Mouse (Mus musculus): ENCODE measurements around the gene A630095N17Rik. TPM values are rescaled to one million over a fixed set of nuclear protein-coding genes. Genes with fewer than 3 reads are reported as not detected.

The A630095N17Rik gene
- total RNA-seq, 1 experiment from 2014 or later = 2.6 TPM

- ATAC-seq (replicated peaks in 1 of 2; ENCODE audit: insufficient read depth in 1 of 2, low FRiP score in 2 of 2, low TSS enrichment in 1 of 2, low read depth in 1 of 2, poor library complexity in 2 of 2, severe bottlenecking in 2 of 2) = peak in 1 of 2 experiments; percentile 5; a peak in 1 of 4 replicates
Observed at GRCm38 (mm10) chr1:75219531-75219930, 12.4 kb downstream of the A630095N17Rik start, which contains the start of gene Tuba4a. TSS of gene Tuba4a (minus strand) at chr1:75219865.

- ATAC-seq (replicated peaks in 1 of 2; ENCODE audit: insufficient read depth in 1 of 2, low FRiP score in 2 of 2, low TSS enrichment in 1 of 2, low read depth in 1 of 2, poor library complexity in 2 of 2, severe bottlenecking in 2 of 2) = peak; percentile 84 to 86
Observed at GRCm38 (mm10) chr1:75219078-75219477, 12.8 kb downstream of the A630095N17Rik start.

- peak; percentile 22 to 27; a peak in 3 of 4 replicates for ATAC-seq (replicated peaks in 1 of 2; ENCODE audit: insufficient read depth in 1 of 2, low FRiP score in 2 of 2, low TSS enrichment in 1 of 2, low read depth in 1 of 2, poor library complexity in 2 of 2, severe bottlenecking in 2 of 2)
Observed at GRCm38 (mm10) chr1:75218227-75219001, 13.5 kb downstream of the A630095N17Rik start.

- ATAC-seq (replicated peaks in 1 of 2; ENCODE audit: insufficient read depth in 1 of 2, low FRiP score in 2 of 2, low TSS enrichment in 1 of 2, low read depth in 1 of 2, poor library complexity in 2 of 2, severe bottlenecking in 2 of 2) = no peak
Observed at GRCm38 (mm10) chr1:75217893-75218226, 14.0 kb downstream of the A630095N17Rik start.

- ATAC-seq (replicated peaks in 1 of 2; ENCODE audit: insufficient read depth in 1 of 2, low FRiP score in 2 of 2, low TSS enrichment in 1 of 2, low read depth in 1 of 2, poor library complexity in 2 of 2, severe bottlenecking in 2 of 2) = no peak
Observed at GRCm38 (mm10) chr1:75216797-75217585, 14.9 kb downstream of the A630095N17Rik start.

- ATAC-seq (replicated peaks in 1 of 2; ENCODE audit: insufficient read depth in 1 of 2, low FRiP score in 2 of 2, low TSS enrichment in 1 of 2, low read depth in 1 of 2, poor library complexity in 2 of 2, severe bottlenecking in 2 of 2) = no peak
Observed at GRCm38 (mm10) chr1:75215785-75216184, 16.1 kb downstream of the A630095N17Rik start.

GRCm38 (mm10) chr1:75214886-75215285, 17.0 kb downstream of the A630095N17Rik start:
- no peak for ATAC-seq (replicated peaks in 1 of 2; ENCODE audit: insufficient read depth in 1 of 2, low FRiP score in 2 of 2, low TSS enrichment in 1 of 2, low read depth in 1 of 2, poor library complexity in 2 of 2, severe bottlenecking in 2 of 2)

GRCm38 (mm10) chr1:75214442-75214841, 17.5 kb downstream of the A630095N17Rik start:
- no peak for ATAC-seq (replicated peaks in 1 of 2; ENCODE audit: insufficient read depth in 1 of 2, low FRiP score in 2 of 2, low TSS enrichment in 1 of 2, low read depth in 1 of 2, poor library complexity in 2 of 2, severe bottlenecking in 2 of 2)

- peak; percentile 65 to 68 for ATAC-seq (replicated peaks in 1 of 2; ENCODE audit: insufficient read depth in 1 of 2, low FRiP score in 2 of 2, low TSS enrichment in 1 of 2, low read depth in 1 of 2, poor library complexity in 2 of 2, severe bottlenecking in 2 of 2)
Observed at GRCm38 (mm10) chr1:75213096-75213495, 18.8 kb downstream of the A630095N17Rik start.

GRCm38 (mm10) chr1:75212542-75212941, 19.4 kb downstream of the A630095N17Rik start:
- no peak for ATAC-seq (replicated peaks in 1 of 2; ENCODE audit: insufficient read depth in 1 of 2, low FRiP score in 2 of 2, low TSS enrichment in 1 of 2, low read depth in 1 of 2, poor library complexity in 2 of 2, severe bottlenecking in 2 of 2)

GRCm38 (mm10) chr1:75211141-75211708, 20.7 kb downstream of the A630095N17Rik start:
- no peak for ATAC-seq (replicated peaks in 1 of 2; ENCODE audit: insufficient read depth in 1 of 2, low FRiP score in 2 of 2, low TSS enrichment in 1 of 2, low read depth in 1 of 2, poor library complexity in 2 of 2, severe bottlenecking in 2 of 2)

GRCm38 (mm10) chr1:75210136-75211087, 21.5 kb downstream of the A630095N17Rik start, which contains the start of the genes Glb1l and Stk16:
TSS of gene Glb1l (minus strand) at chr1:75210813.
TSS of gene Stk16 (plus strand) at chr1:75210838.
- ATAC-seq (replicated peaks in 1 of 2; ENCODE audit: insufficient read depth in 1 of 2, low FRiP score in 2 of 2, low TSS enrichment in 1 of 2, low read depth in 1 of 2, poor library complexity in 2 of 2, severe bottlenecking in 2 of 2) = peak; percentile 69 to 72

- ATAC-seq (replicated peaks in 1 of 2; ENCODE audit: insufficient read depth in 1 of 2, low FRiP score in 2 of 2, low TSS enrichment in 1 of 2, low read depth in 1 of 2, poor library complexity in 2 of 2, severe bottlenecking in 2 of 2) = peak; percentile 34 to 40; a peak in 2 of 4 replicates
Observed at GRCm38 (mm10) chr1:75208967-75209678, 22.8 kb downstream of the A630095N17Rik start.

- ATAC-seq (replicated peaks in 1 of 2; ENCODE audit: insufficient read depth in 1 of 2, low FRiP score in 2 of 2, low TSS enrichment in 1 of 2, low read depth in 1 of 2, poor library complexity in 2 of 2, severe bottlenecking in 2 of 2) = no peak
Observed at GRCm38 (mm10) chr1:75201236-75201635, 30.7 kb downstream of the A630095N17Rik start.

GRCm38 (mm10) chr1:75192452-75192851, 39.5 kb downstream of the A630095N17Rik start:
- peak; percentile 30 to 58; a peak in 3 of 4 replicates for ATAC-seq (replicated peaks in 1 of 2; ENCODE audit: insufficient read depth in 1 of 2, low FRiP score in 2 of 2, low TSS enrichment in 1 of 2, low read depth in 1 of 2, poor library complexity in 2 of 2, severe bottlenecking in 2 of 2)
